Mouse (Mus musculus) kidney, embryonic 16.5 days (tissue): ENCODE measurements around the gene Spice1. TPM values are rescaled to one million over a fixed set of nuclear protein-coding genes. Genes with fewer than 3 reads are reported as not detected.

Experiments used
- ATAC-seq: fragments of 200-750 bp; cut with Nextera tagmentation; 2 replicates; pipeline ENCODE4 v1.8.0; 2017; ENCODE audit warnings: moderate TSS enrichment; ENCODE audit not compliant: low FRiP score, low TSS enrichment
- H3K27ac ChIP-seq: fragments of 300-500 bp; sonication (generic); 2 replicates; pipeline ENCODE4 v1.5.1; 2014; ENCODE audit warnings: low read length
- H3K27me3 ChIP-seq: fragments of 300-500 bp; sonication (generic); 2 replicates; pipeline ENCODE4 v1.6.1; 2014; ENCODE audit warnings: low read length, control low read depth, mixed read lengths; ENCODE audit not compliant: insufficient read depth
- H3K36me3 ChIP-seq: fragments of 300-500 bp; sonication (generic); 2 replicates; pipeline ENCODE4 v1.6.1; 2014; ENCODE audit warnings: low read length, control low read depth, mixed read lengths; ENCODE audit not compliant: insufficient read depth
- H3K4me1 ChIP-seq: fragments of 300-500 bp; sonication (generic); 2 replicates; pipeline ENCODE4 v1.6.1; 2014; ENCODE audit warnings: low read length, control low read depth, mixed read lengths; ENCODE audit not compliant: insufficient read depth
- H3K4me2 ChIP-seq: fragments of 300-500 bp; sonication (generic); replicated peaks from 2 replicates; pipeline ENCODE4 v1.6.1; 2014; ENCODE audit warnings: low read depth, low read length
- H3K4me3 ChIP-seq: fragments of 300-500 bp; sonication (generic); 2 replicates; pipeline ENCODE4 v1.5.1; 2014; ENCODE audit warnings: mild to moderate bottlenecking, low read length
- H3K9ac ChIP-seq: fragments of 300-500 bp; sonication (generic); replicated peaks from 2 replicates; pipeline ENCODE4 v1.6.1; 2014; ENCODE audit warnings: low read length
- H3K9me3 ChIP-seq: fragments of 300-500 bp; sonication (generic); 2 replicates; pipeline ENCODE4 v1.6.1; 2016; ENCODE audit warnings: low read length, control low read depth
- WGBS: fragments of 180-500 bp; shearing (Covaris S2); extraction: QIAGEN DNeasy Blood & Tissue Kit; methylation state at CpG from one replicate; pipeline ENCODE4 v1.1.7; 2014; 5-methylcytosine and 5-hydroxymethylcytosine counted together
- polyA plus RNA-seq: library from polyadenylated mRNA; unstranded; fragments of >200 nt; fragmentation: Nextera tagmentation; extraction: Ambion mirVana; gene quantifications from 2 replicates; pipeline ENCODE4 v1.2.1, GENCODE M21; 2015

Gene Spice1
- polyA plus RNA-seq, 1 experiment from 2014 or later: 28.0 TPM

DNA sequence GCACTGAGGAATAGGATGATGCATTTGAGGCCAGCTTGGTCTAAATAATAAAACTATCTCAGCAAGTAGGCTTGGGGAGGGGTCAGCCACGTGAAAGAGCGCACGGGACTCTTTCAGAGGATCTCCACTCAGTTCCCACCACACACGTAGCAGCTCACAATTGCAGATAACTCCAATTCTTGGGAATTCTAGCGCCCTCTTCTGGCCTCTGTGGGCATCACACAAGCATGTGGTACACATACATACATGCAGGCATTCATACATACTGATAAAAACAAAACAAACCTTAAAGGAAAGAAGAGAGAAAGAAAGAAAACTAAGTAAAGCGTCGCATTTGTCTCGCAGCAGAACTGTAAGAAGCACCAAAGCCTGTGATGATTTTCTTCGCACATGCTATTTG, 16.3 kb upstream of the Spice1 start:
- ATAC-seq: no peak
- H3K9ac ChIP-seq: no peak overlapping the region
- H3K36me3 ChIP-seq: no peaks in the 10 kb centered on the region
- peaks cover 5% of the 10 kb centered on the region; the same call in 1 of the 2 replicates for H3K9me3 ChIP-seq
- no peak overlapping the region for H3K27ac ChIP-seq
- H3K4me1 ChIP-seq: peaks cover 10% of the 10 kb centered on the region
- H3K27me3 ChIP-seq: peaks cover 23% of the 10 kb centered on the region
- H3K4me2 ChIP-seq: no peak overlapping the region
- H3K4me3 ChIP-seq: no peak overlapping the region
- WGBS: 83% methylated on average over 9 of the region's 9 CpGs

- H3K36me3 ChIP-seq: no peaks in the 10 kb centered on the region
- peaks cover 23% of the 10 kb centered on the region for H3K27me3 ChIP-seq
- peaks cover 5% of the 10 kb centered on the region; the same call in 1 of the 2 replicates for H3K9me3 ChIP-seq
- H3K27ac ChIP-seq: no peak overlapping the region
- H3K9ac ChIP-seq: no peak overlapping the region
- peaks cover 10% of the 10 kb centered on the region for H3K4me1 ChIP-seq
- H3K4me3 ChIP-seq: no peak overlapping the region
- WGBS: 20% methylated on average over 9 of the region's 9 CpGs
- no peak for ATAC-seq
- no peak overlapping the region for H3K4me2 ChIP-seq
Observed at GRCm38 (mm10) chr16:44331154-44331553, 15.8 kb upstream of the Spice1 start.

GRCm38 (mm10) chr16:44331671-44331994, 15.3 kb upstream of the Spice1 start:
- peak overlapping the region; percentile 70; the same call in 1 of the 2 replicates for H3K9ac ChIP-seq
- H3K4me3 ChIP-seq: peak overlapping the region; percentile 66
- no peaks in the 10 kb centered on the region for H3K36me3 ChIP-seq
- H3K27ac ChIP-seq: no peak overlapping the region
- H3K4me1 ChIP-seq: peaks cover 10% of the 10 kb centered on the region
- peak overlapping the region; percentile 100 for H3K4me2 ChIP-seq
- whole genome bisulfite sequencing: 16% methylated on average over 6 of the region's 6 CpGs
- H3K9me3 ChIP-seq: peaks cover 5% of the 10 kb centered on the region; the same call in 1 of the 2 replicates
- H3K27me3 ChIP-seq: peaks cover 23% of the 10 kb centered on the region
- no peak for ATAC-seq

GRCm38 (mm10) chr16:44331995-44332860, 14.7 kb upstream of the Spice1 start:
- under 1% methylated on average over 59 of the region's 60 CpGs for WGBS
- H3K4me1 ChIP-seq: peaks cover 10% of the 10 kb centered on the region
- peak overlapping the region; percentile 100 for H3K4me2 ChIP-seq
- peak overlapping the region; percentile 70 for H3K9ac ChIP-seq
- peak; percentile 67 for ATAC-seq
- no peaks in the 10 kb centered on the region for H3K36me3 ChIP-seq
- H3K4me3 ChIP-seq: peak overlapping the region; percentile 66
- peaks cover 5% of the 10 kb centered on the region; the same call in 1 of the 2 replicates for H3K9me3 ChIP-seq
- H3K27me3 ChIP-seq: peaks cover 23% of the 10 kb centered on the region
- no peak overlapping the region for H3K27ac ChIP-seq

DNA sequence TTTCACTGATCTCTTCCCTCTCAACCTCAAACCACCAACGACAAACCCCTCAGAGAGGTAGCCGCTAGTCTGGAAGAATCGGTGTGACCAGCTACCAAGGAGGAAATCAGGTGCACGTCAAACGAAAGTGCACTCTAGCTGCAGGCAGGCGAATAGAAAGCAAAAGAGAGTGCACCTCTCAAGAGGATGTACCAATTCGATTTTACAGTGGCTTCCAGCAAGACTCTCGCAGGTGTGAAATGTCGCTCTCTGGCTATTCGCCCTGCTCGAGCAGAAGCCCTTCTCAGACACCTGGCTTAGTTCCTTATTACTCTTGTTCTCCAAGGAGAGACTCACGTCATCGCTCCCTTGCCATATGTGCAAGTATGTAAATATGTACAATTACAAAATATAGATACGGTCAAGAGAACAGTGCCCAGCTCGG, 14.0 kb upstream of the Spice1 start, which contains the start of gene Sidt1:
TSS of gene Sidt1 (minus strand) at position 336 of the 424 bp plus-strand sequence.
- ATAC-seq: no peak; the same call in 1 of the 2 replicates
- no peak within 1 kb of the TSS for H3K27ac ChIP-seq

DNA sequence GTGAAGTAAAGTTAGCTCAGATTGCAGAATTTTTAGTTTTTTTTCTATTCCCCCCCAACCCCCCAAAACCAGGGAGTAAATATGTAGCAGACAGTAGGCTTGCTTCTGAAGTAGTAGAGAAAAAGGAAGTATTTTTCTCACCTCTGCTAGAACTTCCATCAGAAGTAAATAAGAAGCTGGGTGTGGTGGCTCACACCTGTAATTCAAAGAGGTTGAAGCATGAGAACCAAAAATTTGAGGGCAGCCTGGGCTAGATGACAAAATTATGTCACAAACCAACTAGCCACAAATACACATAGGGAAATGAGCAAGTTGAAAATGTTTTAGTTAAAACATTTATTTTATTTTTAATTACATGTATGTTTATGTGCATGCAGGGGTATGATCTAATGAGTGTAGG, 9.4 kb upstream of the Spice1 start:
- Histone ChIP-seq H3K9ac (no peak overlapping the region), H3K27me3 (peaks cover 15% of the 10 kb centered on the region), H3K27ac (no peak overlapping the region), H3K4me2 (no peak overlapping the region), H3K4me1 (peaks cover 7% of the 10 kb centered on the region), H3K9me3 (no peaks in the 10 kb centered on the region), H3K36me3 (no peaks in the 10 kb centered on the region), H3K4me3 (no peak overlapping the region)
- no peak for ATAC-seq

More for the DNA sequence above, 14.0 kb upstream of the Spice1 start, which contains the start of gene Sidt1:
- H3K27me3 ChIP-seq: peaks cover 23% of the 10 kb centered on the region
- WGBS: 3% methylated on average over 15 of the region's 15 CpGs
- H3K36me3 ChIP-seq: no peaks in the 10 kb centered on the region
- peak within 1 kb of the TSS; percentile 66 for H3K4me3 ChIP-seq
- H3K4me2 ChIP-seq: peak within 1 kb of the TSS; percentile 100
- H3K4me1 ChIP-seq: peaks cover 10% of the 10 kb centered on the region
- H3K9ac ChIP-seq: peak within 1 kb of the TSS; percentile 70
- peaks cover 5% of the 10 kb centered on the region; the same call in 1 of the 2 replicates for H3K9me3 ChIP-seq

GRCm38 (mm10) chr16:44349801-44350397, 3.0 kb downstream of the Spice1 start:
- no peak overlapping the region for H3K4me2 ChIP-seq
- no peak for ATAC-seq
- 88% methylated on average over 4 of the region's 4 CpGs for WGBS
- no peak overlapping the region for H3K27ac ChIP-seq
- no peaks in the 10 kb centered on the region for H3K9me3 ChIP-seq
- H3K4me3 ChIP-seq: no peak overlapping the region
- no peaks in the 10 kb centered on the region for H3K27me3 ChIP-seq
- no peaks in the 10 kb centered on the region for H3K36me3 ChIP-seq
- peaks cover 11% of the 10 kb centered on the region for H3K4me1 ChIP-seq
- H3K9ac ChIP-seq: no peak overlapping the region

GRCm38 (mm10) chr16:44356291-44356690, 9.4 kb downstream of the Spice1 start:
- Histone ChIP-seq H3K36me3 (peaks cover 5% of the 10 kb centered on the region; the same call in 1 of the 2 replicates), H3K4me1 (no peaks in the 10 kb centered on the region), H3K9me3 (no peaks in the 10 kb centered on the region), H3K27me3 (no peaks in the 10 kb centered on the region), H3K9ac (no peak overlapping the region), H3K27ac (no peak overlapping the region), H3K4me2 (no peak overlapping the region), H3K4me3 (no peak overlapping the region)
- 71% methylated on average over 7 of the region's 7 CpGs for WGBS
- ATAC-seq: no peak

- Histone ChIP-seq H3K4me3 (no peak overlapping the region), H3K9me3 (no peaks in the 10 kb centered on the region), H3K27me3 (no peaks in the 10 kb centered on the region), H3K4me2 (no peak overlapping the region), H3K36me3 (peaks cover 10% of the 10 kb centered on the region; the same call in 1 of the 2 replicates), H3K4me1 (no peaks in the 10 kb centered on the region), H3K9ac (no peak overlapping the region), H3K27ac (no peak overlapping the region)
- 73% methylated on average over 4 of the region's 4 CpGs for WGBS
- ATAC-seq: peak; percentile 67; the same call in 1 of the 2 replicates
Observed at GRCm38 (mm10) chr16:44357571-44358268, 10.8 kb downstream of the Spice1 start.
